Mouse (Mus musculus) testis, adult 2 months (tissue): ENCODE results near the gene Poldip3.
A peak's percentile ranks its signal among the peaks of the same experiment; 100 is the strongest.

ENCODE experiments used
- CTCF ChIP-seq: fragments of 200-500 bp; IDR thresholded peaks from 2 replicates; pipeline ENCODE4 v1.5.1; 2012; ENCODE audit warnings: low read depth, mild to moderate bottlenecking, inconsistent platforms, low read length, moderate library complexity; ENCODE audit not compliant: control insufficient read depth, insufficient read depth, insufficient replicate concordance
- POLR2A ChIP-seq: fragments of 200-500 bp; IDR thresholded peaks from 2 replicates; pipeline ENCODE4 v1.6.1; 2012; ENCODE audit warnings: low read depth, mild to moderate bottlenecking, inconsistent platforms, low read length, moderate library complexity; ENCODE audit not compliant: control insufficient read depth

DNA sequence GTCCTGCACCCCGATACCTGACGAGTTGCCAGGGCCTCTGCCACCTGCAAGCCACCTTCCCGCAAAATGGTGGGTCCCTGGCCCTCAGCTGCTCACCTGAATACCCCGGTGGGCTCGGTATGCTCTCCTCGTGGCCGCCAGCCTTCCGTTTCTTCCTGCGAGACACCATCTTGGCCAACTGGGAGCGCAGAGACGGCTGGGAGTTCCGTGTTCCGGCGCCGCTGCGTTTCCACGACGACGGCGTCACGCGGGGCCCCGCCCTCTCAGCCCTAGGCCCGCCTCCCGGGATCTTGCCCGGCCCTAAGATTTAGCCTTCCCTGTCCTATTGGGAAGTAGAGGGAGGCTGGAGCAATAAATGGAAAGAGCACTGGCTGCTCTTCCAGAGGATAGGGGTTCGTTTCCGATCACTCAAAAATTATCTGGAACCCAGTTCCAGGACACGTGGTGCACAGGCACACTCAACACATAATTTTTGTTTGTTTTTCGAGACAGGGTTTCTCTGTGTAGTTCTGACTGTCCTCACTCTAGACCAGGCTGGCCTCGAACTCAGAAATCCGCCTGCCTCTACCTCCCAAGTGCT is 26.5 kb downstream of the Poldip3 start, which contains the start of gene Rrp7a:
- TF ChIP-seq POLR2A (peak; percentile 95), CTCF (no peak)
